Mouse (Mus musculus) olfactory bulb, adult 2 months (tissue): ENCODE measurements around the gene Zc3h6.

ENCODE experiments used
- CTCF ChIP-seq: fragments of 200-500 bp; IDR thresholded peaks from 2 replicates; pipeline ENCODE4 v1.5.1; 2012; ENCODE audit warnings: low read depth, mild to moderate bottlenecking, low read length, moderate library complexity; ENCODE audit not compliant: insufficient read depth
- POLR2A ChIP-seq: fragments of 200-500 bp; IDR thresholded peaks from 2 replicates; pipeline ENCODE4 v1.6.1; 2012; ENCODE audit warnings: mild to moderate bottlenecking, low read depth, low read length, moderate library complexity; ENCODE audit not compliant: insufficient read depth

DNA sequence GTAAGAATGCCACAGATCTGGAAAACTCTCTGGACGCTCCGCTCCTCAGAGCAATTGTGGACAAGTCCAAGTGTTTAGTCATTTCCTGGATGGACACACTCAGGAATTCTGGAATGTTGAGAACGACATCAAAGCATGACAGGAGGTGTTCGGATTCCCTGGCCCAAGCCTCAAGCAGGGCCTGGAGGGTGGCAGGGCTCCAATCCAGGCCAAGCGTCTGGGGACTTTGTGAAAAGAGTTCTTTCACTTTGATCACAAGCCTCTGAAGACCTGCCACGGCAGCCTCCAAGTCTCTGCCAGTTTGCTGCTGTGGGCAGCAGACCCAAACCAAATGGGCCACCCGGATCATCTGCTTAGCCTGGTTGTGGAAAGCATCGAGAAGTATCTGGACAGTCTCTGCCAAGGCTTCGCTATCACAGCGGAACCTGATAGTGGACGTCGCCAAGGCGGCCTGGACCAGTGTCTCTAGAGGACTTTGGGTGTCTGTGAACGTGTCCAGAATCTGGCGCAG, 71.3 kb downstream of the Zc3h6 start:
- TF ChIP-seq CTCF (no peak), POLR2A (no peak)
